Mouse (Mus musculus) stomach, postnatal 0 days (tissue): ENCODE results near the gene Ifna12. TPM values are rescaled to one million over a fixed set of nuclear protein-coding genes. Genes with fewer than 3 reads are reported as not detected.
"Not testable (repeated sequence)": the region's sequence is repeated elsewhere in the genome, so short reads cannot be mapped to it uniquely, and the experiment has no call there.

Experiments used
- ATAC-seq: fragments of 200-750 bp; cut with Nextera tagmentation; 2 replicates; pipeline ENCODE4 v1.8.0; 2017; ENCODE audit not compliant: low FRiP score, low TSS enrichment
- DNase-seq: peaks from one replicate; pipeline ENCODE4 v3.0.0-alpha.2; 2016; ENCODE audit warnings: low spot score
- H3K27ac ChIP-seq: fragments of 300-500 bp; sonication (generic); replicated peaks from 2 replicates; pipeline ENCODE4 v1.5.1; 2014; ENCODE audit warnings: mild to moderate bottlenecking, control low read depth
- H3K27me3 ChIP-seq: fragments of 300-500 bp; sonication (generic); 2 replicates; pipeline ENCODE4 v1.6.1; 2014; ENCODE audit warnings: low read length; ENCODE audit not compliant: control insufficient read depth, insufficient read depth
- H3K36me3 ChIP-seq: fragments of 300-500 bp; sonication (generic); 2 replicates; pipeline ENCODE4 v1.6.1; 2014; ENCODE audit warnings: low read length, mixed read lengths; ENCODE audit not compliant: control insufficient read depth, insufficient read depth
- H3K4me1 ChIP-seq: fragments of 300-500 bp; sonication (generic); replicated peaks from 2 replicates; pipeline ENCODE4 v1.6.1; 2014; ENCODE audit warnings: antibody characterized with exemption; ENCODE audit not compliant: control insufficient read depth, insufficient read depth
- H3K4me2 ChIP-seq: fragments of 300-500 bp; sonication (generic); replicated peaks from 2 replicates; pipeline ENCODE4 v1.6.1; 2014; ENCODE audit warnings: low read depth, mild to moderate bottlenecking, control low read depth, moderate library complexity
- H3K4me3 ChIP-seq: fragments of 300-500 bp; sonication (generic); 2 replicates; pipeline ENCODE4 v1.5.1; 2014; ENCODE audit warnings: low read depth, low read length, control low read depth
- H3K9ac ChIP-seq: fragments of 300-500 bp; sonication (generic); 2 replicates; pipeline ENCODE4 v1.6.1; 2014; ENCODE audit warnings: mild to moderate bottlenecking, low read length, control low read depth, mixed read lengths
- H3K9me3 ChIP-seq: fragments of 300-500 bp; sonication (generic); 2 replicates; pipeline ENCODE4 v1.6.1; 2016; ENCODE audit warnings: low read length; ENCODE audit not compliant: control insufficient read depth
- CTCF ChIP-seq: IDR thresholded peaks from 2 replicates; pipeline ENCODE4 v1.5.1; 2016; ENCODE audit warnings: antibody characterized with exemption, low read depth, mild to moderate bottlenecking, moderate library complexity
- EP300 ChIP-seq: optimal IDR thresholded peaks from 2 replicates; pipeline ENCODE3; 2016; ENCODE audit warnings: antibody characterized with exemption
- WGBS: fragments of 180-500 bp; shearing (Covaris S2); extraction: QIAGEN DNeasy Blood & Tissue Kit; methylation state at CpG from one replicate; pipeline ENCODE4 v1.1.7; 2014; 5-methylcytosine and 5-hydroxymethylcytosine counted together
- polyA plus RNA-seq: library from polyadenylated mRNA; unstranded; fragments of >200 nt; fragmentation: Nextera tagmentation; extraction: Ambion mirVana; gene quantifications from 2 replicates; pipeline ENCODE4 v1.2.1, GENCODE M21; 2015

Gene Ifna12
- polyA plus RNA-seq, 1 experiment from 2014 or later, result not detected

- H3K27ac ChIP-seq, result no peak within 1 kb of the TSS
- TF ChIP-seq CTCF, result no peak
- no peak for TF ChIP-seq EP300
- ATAC-seq (no peak), DNase-seq (no peak)
- H3K4me1 ChIP-seq, result no peaks in the 10 kb centered on the region
- H3K36me3 ChIP-seq, result no peaks in the 10 kb centered on the region
- H3K4me2 ChIP-seq, result no peak within 1 kb of the TSS
- no peaks in the 10 kb centered on the region for H3K9me3 ChIP-seq
- H3K27me3 ChIP-seq, result no peaks in the 10 kb centered on the region
- no peak within 1 kb of the TSS for H3K9ac ChIP-seq
- no peak within 1 kb of the TSS for H3K4me3 ChIP-seq
- 90% methylated on average over 1 of the region's 1 CpGs for WGBS
Observed at GRCm38 (mm10) chr4:88592285-88592684, 10.9 kb downstream of the Ifna12 start, which contains the start of gene Ifna9. Gene Ifna9 (minus strand): TSS chr4:88592385.

GRCm38 (mm10) chr4:88571698-88572097 is 31.5 kb downstream of the Ifna12 start, which contains the start of gene Ifna14:
Gene Ifna14 (minus strand): TSS chr4:88571798.
- H3K4me3 ChIP-seq, result no peak within 1 kb of the TSS
- H3K9me3 ChIP-seq, result no peaks in the 10 kb centered on the region

GRCm38 (mm10) chr4:88561791-88562190 is 41.4 kb downstream of the Ifna12 start:
- WGBS, result 94% methylated on average over 1 of the region's 1 CpGs
- Histone ChIP-seq H3K9me3 (no peaks in the 10 kb centered on the region), H3K4me3 (no peak overlapping the region), H3K4me2 (no peak overlapping the region), H3K4me1 (no peaks in the 10 kb centered on the region), H3K27me3 (no peaks in the 10 kb centered on the region), H3K27ac (no peak overlapping the region), H3K9ac (no peak overlapping the region), H3K36me3 (no peaks in the 10 kb centered on the region)
- DNase-seq, result no peak
- ATAC-seq, result no peak
- TF ChIP-seq CTCF (no peak), EP300 (no peak)

More at GRCm38 (mm10) chr4:88571698-88572097, 31.5 kb downstream of the Ifna12 start, which contains the start of gene Ifna14:
- Histone ChIP-seq H3K9ac (no peak within 1 kb of the TSS), H3K36me3 (no peaks in the 10 kb centered on the region), H3K4me1 (no peaks in the 10 kb centered on the region), H3K4me2 (no peak within 1 kb of the TSS), H3K27me3 (no peaks in the 10 kb centered on the region), H3K27ac (no peak within 1 kb of the TSS)
- no peak for DNase-seq
- ATAC-seq, result no peak
- 83% methylated on average over 1 of the region's 1 CpGs for WGBS
- TF ChIP-seq EP300, result no peak
- TF ChIP-seq CTCF, result no peak

GRCm38 (mm10) chr4:88558145-88558544 is 45.0 kb downstream of the Ifna12 start, which contains the start of gene Ifna15:
Gene Ifna15 (minus strand): TSS chr4:88558245.
- not testable (repeated sequence) for ATAC-seq, H3K27ac ChIP-seq, H3K4me2 ChIP-seq, H3K9me3 ChIP-seq, H3K27me3 ChIP-seq, DNase-seq, H3K9ac ChIP-seq, H3K4me1 ChIP-seq, H3K36me3 ChIP-seq, H3K4me3 ChIP-seq

Other genes with a start within 250 kb of the Ifna12 start
- gene Hacd4, start 164.4 kb downstream of the Ifna12 start, polyA plus RNA-seq, result 8.5 and 9.2 TPM in 2 replicates
- not detected in 2 replicates for gene Ifnb1, start 80.6 kb downstream of the Ifna12 start, polyA plus RNA-seq
- gene Ifna15, start 45.1 kb downstream of the Ifna12 start, polyA plus RNA-seq, result not detected in 2 replicates
- gene Ifna14, start 31.6 kb downstream of the Ifna12 start, polyA plus RNA-seq, result not detected in 2 replicates
- not detected in 2 replicates for gene Ifna9, start 11.0 kb downstream of the Ifna12 start, polyA plus RNA-seq
- gene C87499, start 31.0 kb upstream of the Ifna12 start, polyA plus RNA-seq, result not detected in 2 replicates
- not detected in 2 replicates for gene Ifna13, start 41.1 kb upstream of the Ifna12 start, polyA plus RNA-seq
- not detected in 2 replicates for gene Ifna16, start 73.5 kb upstream of the Ifna12 start, polyA plus RNA-seq
- gene Ifna2, start 80.5 kb upstream of the Ifna12 start, polyA plus RNA-seq, result not detected in 2 replicates
- gene Ifnab, start 88.0 kb upstream of the Ifna12 start, polyA plus RNA-seq, result not detected in 2 replicates
- gene Gm26566, start 118.4 kb upstream of the Ifna12 start, polyA plus RNA-seq, result 0.19 and 0.51 TPM in 2 replicates
- 39.8 and 40.6 TPM in 2 replicates for gene Klhl9, start 119.1 kb upstream of the Ifna12 start, polyA plus RNA-seq
- not detected in 2 replicates for gene Gm13271, start 151.5 kb upstream of the Ifna12 start, polyA plus RNA-seq
- 0.21 and 0.24 TPM in 2 replicates for gene Gm13283, start 156.7 kb upstream of the Ifna12 start, polyA plus RNA-seq
- 0.55 TPM in 1 of 2 replicates, not detected in the other for gene Gm13290, start 170.5 kb upstream of the Ifna12 start, polyA plus RNA-seq
- not detected in 2 replicates for gene Gm13289, start 173.5 kb upstream of the Ifna12 start, polyA plus RNA-seq
- not detected in 2 replicates for gene Gm13272, start 176.5 kb upstream of the Ifna12 start, polyA plus RNA-seq
- gene Ifnz, start 178.8 kb upstream of the Ifna12 start, polyA plus RNA-seq, result 0.25 and 0.47 TPM in 2 replicates
- 0.45 TPM in 1 of 2 replicates, not detected in the other for gene Gm13276, start 182.3 kb upstream of the Ifna12 start, polyA plus RNA-seq
- not detected in 2 replicates for gene Gm13277, start 185.3 kb upstream of the Ifna12 start, polyA plus RNA-seq
- not detected in 2 replicates for gene Gm13278, start 188.2 kb upstream of the Ifna12 start, polyA plus RNA-seq
- not detected in 2 replicates for gene Gm13275, start 191.1 kb upstream of the Ifna12 start, polyA plus RNA-seq
- gene Gm13279, start 194.0 kb upstream of the Ifna12 start, polyA plus RNA-seq, result not detected in 2 replicates
- 0.92 and 1.3 TPM in 2 replicates for gene Gm13285, start 196.3 kb upstream of the Ifna12 start, polyA plus RNA-seq
- gene Gm13287, start 199.9 kb upstream of the Ifna12 start, polyA plus RNA-seq, result not detected in 2 replicates
- gene Gm13288, start 202.2 kb upstream of the Ifna12 start, polyA plus RNA-seq, result not detected in 2 replicates
- gene Ifna7, start 212.9 kb upstream of the Ifna12 start, polyA plus RNA-seq, result not detected in 2 replicates
- gene Ifna11, start 216.6 kb upstream of the Ifna12 start, polyA plus RNA-seq, result not detected in 2 replicates
- not detected in 2 replicates for gene Ifna6, start 224.0 kb upstream of the Ifna12 start, polyA plus RNA-seq
- not detected in 2 replicates for gene Ifna5, start 232.1 kb upstream of the Ifna12 start, polyA plus RNA-seq
- gene Ifna4, start 238.5 kb upstream of the Ifna12 start, polyA plus RNA-seq, result not detected in 2 replicates
- not detected in 2 replicates for gene Ifna1, start 246.7 kb upstream of the Ifna12 start, polyA plus RNA-seq